Mouse (Mus musculus) kidney, postnatal 4 days (tissue): ENCODE data around the gene Gstt2.

Source experiments
- DNase-seq, 2 experiments: peaks; one replicate each; pipeline ENCODE4 v3.0.0; 2021; ENCODE audit warnings: mixed read lengths in 2 of 2

Gstt2 gene

DNA sequence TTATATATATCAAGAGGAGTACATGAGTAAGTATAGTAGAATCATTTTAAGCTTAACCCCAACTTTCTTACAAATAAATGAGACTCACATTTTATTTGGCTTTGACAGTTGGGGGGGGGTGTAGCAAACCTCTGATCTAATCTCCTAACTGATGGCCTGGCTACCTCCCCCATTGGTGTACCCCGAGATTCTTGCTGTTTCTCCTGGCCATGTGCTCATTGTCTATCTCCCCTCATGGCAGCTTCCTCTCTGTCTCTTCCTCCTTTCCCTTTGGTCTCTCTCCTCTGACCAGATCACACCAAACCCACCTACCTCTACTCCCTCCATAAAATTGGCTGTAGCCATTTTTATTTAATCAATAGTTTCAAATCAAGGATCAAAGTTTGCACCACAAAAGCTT, 13.4 kb downstream of the Gstt2 start:
- DNase-seq = no peak

DNA sequence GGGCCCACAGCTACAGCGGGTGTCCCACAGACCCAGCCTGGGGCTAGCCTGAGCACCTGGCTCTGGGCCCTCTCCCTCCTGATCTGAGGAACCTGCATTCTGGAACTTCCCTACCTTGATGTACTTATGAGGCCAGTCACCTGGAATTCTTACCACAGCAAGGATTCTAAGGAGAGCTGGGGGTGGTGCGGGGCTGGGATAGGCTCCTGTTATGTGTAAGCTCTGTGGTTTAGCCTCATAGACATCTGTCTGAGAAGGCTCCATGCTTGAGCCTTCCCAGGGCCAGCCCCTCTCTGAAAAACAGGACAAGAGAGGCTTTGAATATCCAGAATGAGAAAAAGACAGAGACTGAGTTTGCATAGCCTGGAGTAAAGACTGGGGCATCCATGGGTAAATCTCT, 14.8 kb downstream of the Gstt2 start, which contains the start of gene Gstt4:
TSS of gene Gstt4 (minus strand) at position 101 of the 400 bp plus-strand sequence.
- DNase-seq = no peak

DNA sequence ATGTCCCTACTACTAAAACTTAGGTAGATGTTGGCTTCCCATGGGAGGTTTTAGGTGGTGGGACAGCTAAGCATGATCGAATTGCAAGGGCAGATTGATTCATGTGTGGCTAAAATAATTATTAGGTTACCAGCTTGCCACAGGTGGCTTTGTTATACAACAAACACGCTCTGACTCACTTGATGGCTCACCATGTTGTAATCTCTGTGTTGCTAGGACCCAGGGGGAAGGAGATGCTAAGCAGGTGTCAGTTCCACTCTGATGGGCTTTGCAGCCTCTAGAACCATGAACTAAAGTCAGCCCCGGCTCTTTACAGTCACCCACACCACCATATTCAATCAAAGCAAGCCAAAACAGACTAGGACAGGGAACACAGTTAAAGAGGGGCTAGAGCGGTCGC, 17.3 kb downstream of the Gstt2 start:
- no peak for DNase-seq

DNA sequence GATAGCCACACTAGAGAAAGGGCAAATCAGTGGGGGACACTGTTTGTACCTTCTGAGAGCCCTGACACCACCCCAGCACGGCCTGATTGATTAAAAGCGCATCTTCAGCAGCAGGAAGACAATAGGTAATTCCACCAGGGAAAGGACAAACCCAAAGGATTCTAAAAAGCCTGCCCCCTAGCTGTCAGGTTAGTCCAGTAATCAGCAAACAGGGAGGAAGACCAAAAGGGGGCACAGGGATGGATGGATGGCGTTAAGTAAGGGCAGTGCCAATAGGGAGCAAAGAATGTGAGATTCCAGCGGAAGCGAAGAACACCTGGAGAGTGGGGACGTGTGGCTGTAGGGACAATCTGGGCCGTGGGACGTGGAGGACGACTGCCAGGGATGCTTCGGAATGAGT, 18.6 kb downstream of the Gstt2 start:
- DNase-seq = no peak

DNA sequence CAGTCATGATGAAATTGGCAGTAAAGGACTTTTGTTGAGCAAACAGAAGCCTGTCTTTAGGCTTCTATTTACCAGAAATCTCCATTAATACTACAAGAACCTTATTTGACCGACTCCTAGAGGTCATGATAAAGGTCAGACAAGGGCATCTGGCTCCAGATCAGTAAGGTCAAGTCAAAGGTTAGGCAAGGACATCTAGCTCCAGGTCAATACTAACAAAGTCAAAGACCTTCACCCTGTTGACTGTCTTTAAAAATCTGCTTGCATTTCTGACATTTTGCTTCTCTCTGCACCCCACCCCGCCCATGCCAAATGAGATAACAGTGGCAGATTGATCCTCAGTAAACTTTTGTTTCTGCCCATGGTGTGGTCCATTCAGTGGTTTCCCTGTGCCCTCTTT, 33.0 kb downstream of the Gstt2 start:
- DNase-seq = no peak

DNA sequence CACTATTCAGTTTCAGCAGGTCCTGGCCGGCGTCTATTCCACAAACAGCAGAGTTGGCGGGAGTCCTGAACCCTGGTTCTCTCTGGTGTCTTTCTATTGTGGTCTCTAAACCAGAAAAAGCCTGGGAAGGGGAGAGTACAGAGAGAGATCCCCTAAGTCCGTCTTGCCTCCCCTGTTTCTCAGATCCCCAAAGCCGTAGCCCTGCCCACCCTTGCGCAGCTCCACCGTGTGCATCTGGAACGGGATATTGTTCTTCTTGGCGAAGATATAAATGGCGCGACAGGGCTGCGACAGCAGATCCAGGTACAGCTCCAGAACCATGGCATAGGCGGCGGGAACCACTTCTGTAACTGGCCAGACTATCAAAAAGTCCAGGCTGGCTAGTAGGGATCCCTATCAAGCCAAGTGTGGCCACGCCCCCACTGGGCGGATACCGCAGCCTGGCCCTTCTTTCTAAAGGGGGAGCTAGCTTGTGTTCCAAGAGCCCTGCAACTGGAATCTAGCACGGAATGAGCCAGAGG, 39.0 kb downstream of the Gstt2 start, which contains the start of gene Gstt1:
TSS of gene Gstt1 (minus strand) at position 409 of the 521 bp plus-strand sequence.
- peak; percentile 72 to 77 for DNase-seq

DNA sequence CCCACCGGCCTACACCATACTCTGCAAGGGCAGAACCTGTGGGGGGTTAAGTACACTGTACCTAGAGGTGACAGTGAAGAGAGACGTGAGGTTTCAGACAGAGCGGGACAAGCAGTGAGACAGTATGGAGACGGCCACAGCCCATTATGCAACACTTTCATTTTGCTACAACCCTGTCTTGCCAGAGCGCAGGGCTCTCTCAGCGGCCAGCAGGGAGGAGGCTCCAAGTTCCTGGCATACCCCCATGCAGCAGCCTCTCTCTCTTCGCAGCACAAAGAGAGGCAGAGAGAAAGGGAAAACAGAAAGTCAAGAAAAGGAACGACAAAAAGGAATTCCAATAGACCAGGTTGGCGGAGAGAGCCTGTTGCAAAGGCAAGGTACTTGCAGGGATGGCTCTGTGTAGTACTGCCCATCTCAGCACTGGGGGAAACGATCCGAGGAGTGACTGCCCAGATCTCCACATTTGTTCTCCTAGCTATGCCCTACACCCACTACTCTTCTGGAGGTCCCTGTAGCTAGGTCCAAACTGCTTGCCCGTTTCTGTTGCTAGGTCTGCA, 39.5 kb downstream of the Gstt2 start:
- peak; percentile 42 to 65 for DNase-seq

DNA sequence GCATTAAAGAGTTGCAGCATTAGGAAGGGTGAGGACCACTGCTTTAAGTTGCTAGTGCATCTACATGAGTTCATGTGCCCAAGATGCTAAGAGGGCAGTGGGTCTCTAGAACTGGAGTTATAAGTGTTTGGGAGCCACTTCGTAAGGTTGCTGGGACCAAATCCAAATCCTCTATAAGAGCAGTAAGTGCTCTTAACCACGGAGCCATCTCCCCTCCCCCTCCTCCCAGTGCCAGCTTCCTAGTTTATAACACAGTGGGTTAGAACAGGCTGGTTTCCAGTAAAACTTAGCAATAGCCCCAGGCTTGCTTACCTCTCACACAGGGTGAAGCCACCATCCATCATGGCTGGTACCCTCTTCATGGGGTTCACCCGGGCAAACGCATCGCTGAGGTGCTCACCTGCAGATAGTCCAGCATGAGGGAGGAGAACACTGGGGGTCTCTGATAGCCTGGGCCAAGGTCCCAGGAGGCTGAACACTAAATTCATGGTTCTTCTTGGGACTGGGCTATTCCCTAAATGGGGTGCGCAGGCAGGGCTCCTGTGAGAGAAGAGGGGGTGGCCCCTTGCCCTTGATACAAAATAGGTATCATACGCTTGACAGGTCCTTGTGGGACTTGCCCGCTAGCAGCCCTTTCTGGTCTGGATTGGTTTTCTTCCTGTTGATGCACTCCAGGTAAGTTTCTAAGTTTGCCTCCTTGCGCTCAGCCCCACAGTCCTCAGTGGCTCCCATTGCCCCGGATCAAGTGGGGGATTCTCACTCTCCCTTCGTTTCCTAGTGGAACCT, 40.3 kb downstream of the Gstt2 start:
- peak in 1 of 2 experiments; percentile 16 for DNase-seq

DNA sequence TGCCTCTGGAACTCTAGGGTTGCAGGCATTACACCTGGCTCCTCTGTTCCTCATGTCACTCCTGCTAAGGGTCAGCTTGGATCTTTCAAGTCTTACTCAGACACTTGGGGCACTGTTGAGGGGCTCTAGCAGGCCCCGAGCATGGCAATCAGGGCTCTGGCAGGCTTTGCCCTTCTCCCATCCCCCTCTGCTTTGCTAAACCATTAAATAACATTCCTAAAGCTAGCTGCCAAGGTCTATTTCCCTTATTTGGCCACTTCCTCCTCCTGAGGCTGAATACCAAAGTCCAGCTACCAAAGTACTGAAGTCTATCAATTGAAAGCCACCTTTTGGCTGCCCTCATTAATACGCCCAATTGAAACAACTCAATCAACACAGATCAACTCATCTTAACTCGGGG, 42.3 kb downstream of the Gstt2 start:
- DNase-seq = peak; percentile 43 to 69

DNA sequence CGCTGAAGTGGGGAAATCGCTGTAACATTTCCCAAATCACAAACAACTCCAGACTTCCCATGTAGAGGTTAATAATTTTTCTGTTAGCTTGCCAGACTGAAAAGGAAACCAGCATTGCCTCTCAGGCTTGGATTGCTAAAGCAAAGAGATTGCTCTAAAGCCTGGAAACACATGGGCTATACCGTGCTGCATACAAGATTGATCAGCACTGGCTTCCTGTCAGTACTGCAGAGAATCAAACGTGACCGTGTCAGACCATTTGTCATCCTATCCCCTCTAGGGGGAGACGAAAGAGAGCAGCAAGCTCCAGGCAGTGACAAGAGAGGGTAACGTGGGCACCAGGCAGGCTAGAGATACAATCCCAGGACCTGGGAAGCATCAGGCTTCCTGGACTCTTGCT, 46.5 kb downstream of the Gstt2 start:
- DNase-seq = peak in 1 of 2 experiments; percentile 20

DNA sequence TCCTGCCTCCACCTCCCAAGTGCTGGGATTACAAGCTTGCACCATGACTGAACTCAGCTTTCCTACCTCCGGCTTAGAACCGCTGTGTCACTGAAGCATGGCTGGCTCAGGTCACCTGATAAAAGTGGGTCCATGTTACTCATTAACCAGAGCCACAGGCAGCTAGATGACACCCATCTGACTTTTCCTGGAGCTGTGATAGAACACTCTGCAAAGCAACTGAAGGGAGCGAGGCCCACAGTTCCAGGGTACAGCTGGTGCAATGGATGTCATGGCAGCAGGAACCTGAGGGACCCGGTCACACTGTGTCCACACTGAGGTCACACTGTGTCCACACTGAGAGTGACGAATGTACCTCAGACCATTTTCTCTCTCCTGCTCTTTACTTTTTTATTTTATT, 47.4 kb downstream of the Gstt2 start:
- DNase-seq = peak in 1 of 2 experiments; percentile 43

DNA sequence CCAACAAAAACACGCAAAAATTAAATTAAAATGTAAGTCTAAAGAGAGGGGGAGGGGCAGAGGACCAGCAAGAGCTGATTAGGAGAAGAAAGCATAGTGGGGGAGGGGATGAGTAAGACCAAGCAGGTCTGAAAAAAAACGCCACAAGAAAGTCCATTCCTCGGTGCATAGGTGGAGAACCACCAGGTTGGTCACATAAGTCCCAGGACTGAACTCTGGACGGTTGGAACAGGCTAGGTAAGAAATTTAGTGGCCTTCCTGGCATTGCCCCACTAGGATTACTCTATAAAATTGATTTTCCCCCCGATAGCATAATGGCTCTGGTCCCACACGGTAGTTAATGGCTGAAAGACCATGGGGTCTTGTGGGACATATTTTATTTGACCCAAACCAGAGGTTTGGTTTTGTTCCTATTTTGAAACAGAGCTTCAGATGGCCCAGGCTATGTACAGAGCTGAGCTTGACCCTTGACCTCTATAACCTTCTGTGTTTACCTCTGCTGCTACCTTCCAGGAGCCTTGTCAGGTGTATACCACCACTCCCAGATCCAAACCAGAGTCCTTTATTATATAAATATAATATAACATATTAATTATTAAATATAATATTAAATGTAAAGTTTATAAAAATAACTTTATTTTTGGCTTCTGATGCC, 48.0 kb downstream of the Gstt2 start:
- DNase-seq = no peak

DNA sequence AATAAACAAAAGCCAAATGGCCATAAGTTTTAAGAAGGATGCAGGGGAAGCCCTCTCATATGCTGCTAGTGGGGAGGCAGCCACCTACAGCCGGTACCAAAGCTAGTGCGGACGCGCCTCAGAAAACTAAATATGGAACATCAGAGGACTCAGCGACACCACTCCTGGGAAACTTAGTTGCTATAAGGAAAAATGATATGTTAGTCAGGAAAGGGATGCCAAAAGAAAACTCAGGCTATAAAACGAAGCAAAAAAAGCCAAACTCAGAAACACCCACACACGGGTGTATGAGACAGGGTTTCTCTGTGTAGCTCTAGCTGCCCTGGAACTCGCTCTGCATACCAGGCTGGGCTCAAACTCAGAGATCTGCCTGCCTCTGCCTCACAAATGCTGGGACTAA, 48.9 kb downstream of the Gstt2 start:
- DNase-seq = no peak

DNA sequence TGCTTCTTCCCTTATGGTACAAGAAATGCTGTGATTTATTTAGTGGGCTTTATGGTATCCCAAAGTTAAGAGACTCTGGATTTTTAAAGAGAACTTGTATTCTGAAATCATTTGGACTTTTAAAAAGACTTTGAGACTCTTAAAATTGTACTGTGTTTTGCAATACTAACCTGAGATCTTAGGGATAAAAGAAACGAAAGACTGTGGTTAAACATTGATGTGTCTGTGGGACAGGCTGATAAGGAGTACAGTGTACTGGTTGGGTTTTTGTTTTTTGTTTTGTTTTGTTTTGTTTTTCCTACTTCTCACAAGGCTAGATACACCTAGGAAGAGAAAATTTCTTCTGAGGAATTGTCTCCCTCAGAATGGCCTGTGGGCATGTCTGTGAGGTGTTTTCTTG, 51.8 kb downstream of the Gstt2 start:
- no peak for DNase-seq
